Mouse (Mus musculus) spleen, adult 2 months (tissue): Measurements from ENCODE around the gene Haao.

Experiments used
- CTCF ChIP-seq: fragments of 200-500 bp; IDR thresholded peaks from 2 replicates; pipeline ENCODE4 v1.5.1; 2011; ENCODE audit warnings: mild to moderate bottlenecking, inconsistent platforms; ENCODE audit not compliant: insufficient read depth, insufficient read length, insufficient replicate concordance; ENCODE audit errors: extremely low read depth
- POLR2A ChIP-seq: fragments of 200-500 bp; IDR thresholded peaks from 2 replicates; pipeline ENCODE4 v1.6.1; 2011; ENCODE audit warnings: low read depth, low read length, inconsistent platforms

- TF ChIP-seq CTCF (no peak), POLR2A (no peak)
Observed at GRCm38 (mm10) chr17:83792388-83792787, 55.4 kb downstream of the Haao start.
